Comparison of ENCODE assay signal across 10 mouse cellular contexts in genomic region chr16:50753046-50753445, GRCm38 (mm10).
DNase-seq lines count a peak whose midpoint lies in the region; ATAC-seq and TF ChIP-seq lines count a peak whose summit lies in the region.
"Had no signal": no experiment of that assay in that cellular context is flagged by ENCODE, and none has a peak within 500 bp of the region (broad histone marks: within the 10 kb centered on the region; RNA-seq: fewer than 3 reads in every experiment).

No protein-coding gene starts in this region.

- no peak for TF ChIP-seq POLR2A in heart, adult 2 months (IDR thresholded peaks at IDR 0.05; ENCODE audit: insufficient read depth, low read depth, low read length)

- intact Hi-C loops in heart, adult 2 months (cut with DNase I) = loop anchor here (1.0 to 5.0 kb wide), 2 partner anchors 226 to 321 kb away; partner anchors contain the start of gene Bbx

- ATAC-seq in lung, embryonic 15.5 days (ENCODE audit: borderline replicate concordance, extremely low read depth, low FRiP score, low TSS enrichment) = no peak
- no peak for ATAC-seq in heart, embryonic 14.5 days (ENCODE audit: insufficient number of reproducible peaks, insufficient read depth, low FRiP score, low read depth)
- peak; percentile 38; the same call in 1 of the 2 replicates for ATAC-seq in megakaryocyte progenitor cell, adult 5-6 weeks (replicated peaks; ENCODE audit: poor library complexity)
- ATAC-seq in cerebellum, adult (ENCODE audit: insufficient number of reproducible peaks, low FRiP score, low TSS enrichment) = no peak

- WGBS in heart, adult 2 months = 45% methylated on average over 11 of the region's 11 CpGs
- 71% methylated on average over 11 of the region's 11 CpGs for WGBS in lung, embryonic 15.5 days
- WGBS in heart, embryonic 14.5 days = 49% methylated on average over 11 of the region's 11 CpGs

- peak in 1 of 2 experiments; percentile 20 for DNase-seq in heart, adult 2 months
- DNase-seq in heart, adult 11 months = no peak
- DNase-seq in lung, postnatal 25 days (ENCODE audit: low spot score) = no peak
- DNase-seq in retina, postnatal 1 day = no peak
- DNase-seq: cerebellum, postnatal 25 days had no signal

- H3K27ac ChIP-seq in heart, adult 2 months = peak overlapping the region; percentile 68
- peak overlapping the region; percentile 64 for H3K27ac ChIP-seq in lung, embryonic 15.5 days
- peak overlapping the region; percentile 93 to 94 for H3K27ac ChIP-seq in heart, embryonic 14.5 days (replicated peaks in 1 of 2; ENCODE audit: control insufficient read depth in 1 of 2, insufficient read depth in 1 of 2, low read depth in 2 of 2, low read length in 2 of 2)

- TF ChIP-seq CTCF in heart, adult 2 months (IDR thresholded peaks at IDR 0.05) = no peak

- 0 out of 2 replicates have a peak overlapping the region, but pooled peaks have one; percentile 31 for H3K4me2 ChIP-seq in lung, embryonic 15.5 days
- H3K4me2 ChIP-seq in heart, embryonic 14.5 days (ENCODE audit: low read length) = peak overlapping the region; percentile 29; the same call in 1 of the 2 replicates

- H3K9ac ChIP-seq in heart, adult 2 months (ENCODE audit: low read depth, low read length) = no peak overlapping the region
- no peak overlapping the region for H3K9ac ChIP-seq in lung, embryonic 15.5 days
- H3K9ac ChIP-seq in heart, embryonic 14.5 days (ENCODE audit: low read length) = no peak overlapping the region

- H3K4me1 ChIP-seq in heart, adult 2 months (ENCODE audit: control insufficient read depth, insufficient read depth, low read length) = peaks cover 7% of the 10 kb centered on the region
- H3K4me1 ChIP-seq in lung, embryonic 15.5 days = peaks cover 21% of the 10 kb centered on the region
- peaks cover 20 to 31% of the 10 kb centered on the region in 2 experiments for H3K4me1 ChIP-seq in heart, embryonic 14.5 days (ENCODE audit: control insufficient read depth in 2 of 2, insufficient read depth in 2 of 2, low read length in 2 of 2)

- H3K36me3 ChIP-seq in heart, adult 2 months (ENCODE audit: control insufficient read depth, insufficient read depth, low read length) = peaks cover 3% of the 10 kb centered on the region; the same call in 1 of the 2 replicates
- no peaks in the 10 kb centered on the region for H3K36me3 ChIP-seq in lung, embryonic 15.5 days
- H3K36me3 ChIP-seq in heart, embryonic 14.5 days (ENCODE audit: control insufficient read depth, insufficient read depth, low read length) = no peaks in the 10 kb centered on the region

- no peak for TF ChIP-seq EP300 in heart, adult 2 months (IDR thresholded peaks at IDR 0.05; ENCODE audit: insufficient read depth, low read depth, low read length)

- no peaks in the 10 kb centered on the region for H3K9me3 ChIP-seq in lung, embryonic 15.5 days
- H3K9me3 ChIP-seq in heart, embryonic 14.5 days (ENCODE audit: control insufficient read depth, low read length) = no peaks in the 10 kb centered on the region

- H3K4me3 ChIP-seq in heart, adult 2 months = no peak overlapping the region
- no peak overlapping the region for H3K4me3 ChIP-seq in lung, embryonic 15.5 days
- no peak overlapping the region for H3K4me3 ChIP-seq in heart, embryonic 14.5 days (ENCODE audit: control insufficient read depth in 1 of 2, insufficient read depth in 1 of 2, low read depth in 1 of 2, low read length in 2 of 2)

- no peaks in the 10 kb centered on the region for H3K27me3 ChIP-seq in heart, adult 2 months (ENCODE audit: control insufficient read depth, insufficient read depth, low read length)
- H3K27me3 ChIP-seq in lung, embryonic 15.5 days = no peaks in the 10 kb centered on the region
- no peaks in the 10 kb centered on the region for H3K27me3 ChIP-seq in heart, embryonic 14.5 days (ENCODE audit: control insufficient read depth, insufficient read depth, low read length)
- H3K27me3 ChIP-seq: Patski had no signal

- no peaks in the 10 kb centered on the region for H3K79me2 ChIP-seq in heart, adult 2 months (replicated peaks; ENCODE audit: control insufficient read depth, insufficient read depth, low read length)
